Mouse (Mus musculus): ENCODE measurements around the gene Ano8.

The Ano8 gene

GRCm38 (mm10) chr8:71498816-71499690 lies 13.3 kb upstream of the Ano8 start:
- peak; percentile 39 for DNase-seq (ENCODE audit: low read depth, low spot score)

- DNase-seq (ENCODE audit: low read depth, low spot score): no peak
These were observed 12.2 kb upstream of the Ano8 start for GRCm38 (mm10) chr8:71497881-71498501.

- no peak for DNase-seq (ENCODE audit: low read depth, low spot score)
These were observed 11.4 kb upstream of the Ano8 start for GRCm38 (mm10) chr8:71497077-71497645.

- peak; percentile 47 for DNase-seq (ENCODE audit: low read depth, low spot score)
These were observed 10.7 kb upstream of the Ano8 start for GRCm38 (mm10) chr8:71496481-71496880.

GRCm38 (mm10) chr8:71495811-71496210 lies 10.0 kb upstream of the Ano8 start:
- DNase-seq (ENCODE audit: low read depth, low spot score): no peak

- peak; percentile 84 for DNase-seq (ENCODE audit: low read depth, low spot score)
These were observed 9.3 kb upstream of the Ano8 start for GRCm38 (mm10) chr8:71495039-71495438.

GRCm38 (mm10) chr8:71488454-71488853 lies 2.7 kb upstream of the Ano8 start:
- peak; percentile 96 for DNase-seq (ENCODE audit: low read depth, low spot score)

- peak; percentile 60 for DNase-seq (ENCODE audit: low read depth, low spot score)
These were observed 2.1 kb upstream of the Ano8 start, which contains the start of gene Gtpbp3 for GRCm38 (mm10) chr8:71487691-71488445. Gtpbp3 (plus strand) TSS chr8:71488103.

- DNase-seq (ENCODE audit: low read depth, low spot score): no peak
These were observed 370 bp upstream of the Ano8 start for GRCm38 (mm10) chr8:71486136-71486529.

- no peak for DNase-seq (ENCODE audit: low read depth, low spot score)
These were observed 1.0 kb downstream of the Ano8 start for GRCm38 (mm10) chr8:71484736-71485135.

GRCm38 (mm10) chr8:71483932-71484331 lies 1.8 kb downstream of the Ano8 start:
- peak; percentile 77 for DNase-seq (ENCODE audit: low read depth, low spot score)

- DNase-seq (ENCODE audit: low read depth, low spot score): no peak
These were observed 6.8 kb downstream of the Ano8 start for GRCm38 (mm10) chr8:71478943-71479342.

- DNase-seq (ENCODE audit: low read depth, low spot score): peak; percentile 65
These were observed 8.4 kb downstream of the Ano8 start for GRCm38 (mm10) chr8:71477196-71477845.

- peak; percentile 76 for DNase-seq (ENCODE audit: low read depth, low spot score)
These were observed 9.4 kb downstream of the Ano8 start for GRCm38 (mm10) chr8:71476099-71476940.

GRCm38 (mm10) chr8:71475702-71476075 lies 10.1 kb downstream of the Ano8 start:
- no peak for DNase-seq (ENCODE audit: low read depth, low spot score)

- DNase-seq (ENCODE audit: low read depth, low spot score): no peak
These were observed 10.7 kb downstream of the Ano8 start for GRCm38 (mm10) chr8:71474785-71475701.

GRCm38 (mm10) chr8:71474344-71474743 lies 11.4 kb downstream of the Ano8 start:
- DNase-seq (ENCODE audit: low read depth, low spot score): no peak

- no peak for DNase-seq (ENCODE audit: low read depth, low spot score)
These were observed 13.0 kb downstream of the Ano8 start for GRCm38 (mm10) chr8:71472601-71473386.

- DNase-seq (ENCODE audit: low read depth, low spot score): no peak
These were observed 13.9 kb downstream of the Ano8 start for GRCm38 (mm10) chr8:71471861-71472260.
